Mouse (Mus musculus) retina, adult 2 months (tissue): ENCODE measurements at regions not wholly inside any gene's neighbourhood (a gene's known extent, or its start where the extent isn't known, plus 50 kb on each side); places are given as distances from the start of the nearest gene placed in this dataset.

Source experiments
- DNase-seq: peaks from one replicate; pipeline ENCODE4 v3.0.0-alpha.2; 2012; ENCODE audit warnings: low read depth, low spot score

GRCm38 (mm10) chr17:68916531-68916930, 90.1 kb downstream of the Tmem200c start:
- no peak for DNase-seq

- DNase-seq = no peak
Observed at GRCm38 (mm10) chr17:68918228-68918627, 91.8 kb downstream of the Tmem200c start.

- no peak for DNase-seq
Observed at GRCm38 (mm10) chr17:68923271-68923670, 96.8 kb downstream of the Tmem200c start.

GRCm38 (mm10) chr17:68927418-68927817, 101.0 kb downstream of the Tmem200c start:
- no peak for DNase-seq

- no peak for DNase-seq
Observed at GRCm38 (mm10) chr17:68928691-68929090, 102.3 kb downstream of the Tmem200c start.

GRCm38 (mm10) chr17:68933265-68933664, 106.8 kb downstream of the Tmem200c start:
- DNase-seq = no peak

- no peak for DNase-seq
Observed at GRCm38 (mm10) chr17:68934066-68934465, 107.6 kb downstream of the Tmem200c start.

GRCm38 (mm10) chr17:68936016-68936415, 109.6 kb downstream of the Tmem200c start:
- peak; percentile 15 for DNase-seq

- DNase-seq = no peak
Observed at GRCm38 (mm10) chr17:68956275-68956674, 119.2 kb upstream of the Epb41l3 start.

- DNase-seq = no peak
Observed at GRCm38 (mm10) chr17:68961160-68961559, 114.3 kb upstream of the Epb41l3 start.

GRCm38 (mm10) chr17:68975606-68976005, 99.9 kb upstream of the Epb41l3 start:
- no peak for DNase-seq

- no peak for DNase-seq
Observed at GRCm38 (mm10) chr17:68978151-68978550, 97.3 kb upstream of the Epb41l3 start.

- no peak for DNase-seq
Observed at GRCm38 (mm10) chr17:68981120-68981519, 94.4 kb upstream of the Epb41l3 start.

GRCm38 (mm10) chr17:68982094-68982493, 93.4 kb upstream of the Epb41l3 start:
- DNase-seq = no peak

GRCm38 (mm10) chr17:68999913-69000312, 75.6 kb upstream of the Epb41l3 start:
- no peak for DNase-seq

- DNase-seq = peak; percentile 3
Observed at GRCm38 (mm10) chr17:69004051-69004450, 71.4 kb upstream of the Epb41l3 start.

GRCm38 (mm10) chr17:69006272-69006671, 69.2 kb upstream of the Epb41l3 start:
- no peak for DNase-seq
